Mouse (Mus musculus) kidney, adult 2 months (tissue): ENCODE measurements around the gene Trappc10.

Experiments used
- CTCF ChIP-seq: fragments of 200-500 bp; conservative IDR thresholded peaks from 2 replicates; pipeline ENCODE4 v1.5.1; 2011; ENCODE audit warnings: low read depth, mild to moderate bottlenecking, control low read depth, low read length, moderate library complexity, mixed read lengths; ENCODE audit not compliant: insufficient read depth, insufficient read length
- POLR2A ChIP-seq: fragments of 200-500 bp; IDR thresholded peaks from one replicate; pipeline ENCODE4 v1.6.1; 2011; ENCODE audit warnings: low read depth, low read length, control low read depth

- TF ChIP-seq POLR2A: no peak
- TF ChIP-seq CTCF: no peak
Measured at GRCm38 (mm10) chr10:78163241-78163640, 81.2 kb downstream of the Trappc10 start.
